Mouse (Mus musculus) liver, embryonic 16.5 days (tissue): ENCODE measurements around the gene Crtc1. TPM values are rescaled to one million over a fixed set of nuclear protein-coding genes. Genes with fewer than 3 reads are reported as not detected.

ENCODE experiments used
- ATAC-seq: fragments of 200-750 bp; cut with Nextera tagmentation; 2 replicates; pipeline ENCODE4 v1.8.0; 2017; ENCODE audit warnings: low read depth, mild to moderate bottlenecking, moderate number of reproducible peaks, moderate library complexity
- H3K27ac ChIP-seq: fragments of 300-500 bp; sonication (generic); 2 replicates; pipeline ENCODE4 v1.5.1; 2014; ENCODE audit warnings: mild to moderate bottlenecking, low read length
- H3K27me3 ChIP-seq: fragments of 300-500 bp; sonication (generic); 2 replicates; pipeline ENCODE4 v1.6.1; 2014; ENCODE audit warnings: low read depth, low read length, mixed read lengths; ENCODE audit not compliant: control insufficient read depth, insufficient read depth
- H3K36me3 ChIP-seq: fragments of 300-500 bp; sonication (generic); 2 replicates; pipeline ENCODE4 v1.6.1; 2014; ENCODE audit warnings: mild to moderate bottlenecking; ENCODE audit not compliant: control insufficient read depth, insufficient read depth
- H3K4me1 ChIP-seq: fragments of 300-500 bp; sonication (generic); 2 replicates; pipeline ENCODE4 v1.6.1; 2014; ENCODE audit warnings: low read depth, low read length, mixed read lengths; ENCODE audit not compliant: control insufficient read depth
- H3K4me2 ChIP-seq: fragments of 300-500 bp; sonication (generic); 2 replicates; pipeline ENCODE4 v1.6.1; 2014; ENCODE audit warnings: low read depth, low read length, mixed read lengths
- H3K4me3 ChIP-seq: fragments of 300-500 bp; sonication (generic); 2 replicates; pipeline ENCODE4 v1.5.1; 2014; ENCODE audit warnings: low read depth, mild to moderate bottlenecking, low read length
- H3K9ac ChIP-seq: fragments of 300-500 bp; sonication (generic); 2 replicates; pipeline ENCODE4 v1.6.1; 2014; ENCODE audit warnings: low read depth, low read length
- H3K9me3 ChIP-seq: fragments of 300-500 bp; sonication (generic); replicated peaks from 2 replicates; pipeline ENCODE4 v1.6.1; 2016; ENCODE audit warnings: low read length; ENCODE audit not compliant: control insufficient read depth
- WGBS: fragments of 180-500 bp; shearing (Covaris S2); extraction: QIAGEN DNeasy Blood & Tissue Kit; methylation state at CpG from one replicate; pipeline ENCODE4 v1.1.7; 2014; ENCODE audit not compliant: insufficient replicate concordance; 5-methylcytosine and 5-hydroxymethylcytosine counted together
- polyA plus RNA-seq: library from polyadenylated mRNA; unstranded; fragments of >200 nt; fragmentation: Nextera tagmentation; extraction: Ambion mirVana; gene quantifications from 2 replicates; pipeline ENCODE4 v1.2.1, GENCODE M21; 2015

Crtc1 gene
- polyA plus RNA-seq: 3.4 and 3.9 TPM in 2 replicates

DNA sequence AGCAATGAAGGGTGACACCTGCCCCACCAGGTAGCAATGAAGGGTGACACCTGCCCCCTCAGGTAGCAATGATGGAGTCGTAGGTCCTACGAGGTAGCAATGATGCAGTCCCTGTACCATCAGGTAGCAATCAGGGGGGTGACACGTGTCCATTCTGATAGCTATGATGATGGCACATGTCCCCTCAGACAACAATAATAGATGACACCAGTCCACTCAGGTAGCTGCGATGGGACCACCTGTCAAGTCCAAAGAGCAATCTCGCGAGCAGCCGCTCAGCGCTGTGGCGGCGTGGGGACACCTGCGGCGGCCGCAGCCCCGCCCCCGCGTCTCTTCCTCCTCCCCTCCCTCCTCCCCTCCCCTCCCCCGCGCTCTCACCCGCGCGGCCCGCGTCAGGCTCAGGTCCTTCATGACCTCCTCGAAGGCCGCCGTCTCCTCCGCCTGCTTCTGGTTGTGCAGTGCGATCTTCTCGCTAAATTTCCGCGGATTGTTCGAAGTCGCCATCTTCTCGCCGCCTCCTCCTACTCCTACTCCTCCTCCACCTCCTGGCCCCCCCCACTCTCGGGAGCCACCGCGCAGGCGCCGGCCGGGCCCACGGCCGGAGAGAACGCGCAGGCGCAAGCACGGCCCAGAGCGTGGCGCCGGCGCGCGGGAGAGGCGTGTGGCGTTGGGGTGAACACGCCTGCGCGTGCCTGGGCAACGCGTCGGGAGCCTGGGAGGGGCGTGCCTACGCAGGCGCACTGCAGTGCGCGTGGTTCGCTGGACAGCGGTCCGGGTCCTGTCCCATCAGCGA is at the start of gene Crtc1:
TSS of gene Crtc1 (minus strand) at position 525 of the 793 bp plus-strand sequence.
- H3K36me3 ChIP-seq: no peaks in the 10 kb centered on the region
- H3K9me3 ChIP-seq: no peaks in the 10 kb centered on the region
- H3K27ac ChIP-seq: peak within 1 kb of the TSS; percentile 64
- peak within 1 kb of the TSS; percentile 75 for H3K4me3 ChIP-seq
- WGBS: under 1% methylated on average over 61 of the region's 70 CpGs
- no peaks in the 10 kb centered on the region for H3K27me3 ChIP-seq
- peak; percentile 98 for ATAC-seq
- H3K4me1 ChIP-seq: peaks cover 23% of the 10 kb centered on the region
- peak within 1 kb of the TSS; percentile 72 for H3K9ac ChIP-seq
- peak within 1 kb of the TSS; percentile 97 for H3K4me2 ChIP-seq

DNA sequence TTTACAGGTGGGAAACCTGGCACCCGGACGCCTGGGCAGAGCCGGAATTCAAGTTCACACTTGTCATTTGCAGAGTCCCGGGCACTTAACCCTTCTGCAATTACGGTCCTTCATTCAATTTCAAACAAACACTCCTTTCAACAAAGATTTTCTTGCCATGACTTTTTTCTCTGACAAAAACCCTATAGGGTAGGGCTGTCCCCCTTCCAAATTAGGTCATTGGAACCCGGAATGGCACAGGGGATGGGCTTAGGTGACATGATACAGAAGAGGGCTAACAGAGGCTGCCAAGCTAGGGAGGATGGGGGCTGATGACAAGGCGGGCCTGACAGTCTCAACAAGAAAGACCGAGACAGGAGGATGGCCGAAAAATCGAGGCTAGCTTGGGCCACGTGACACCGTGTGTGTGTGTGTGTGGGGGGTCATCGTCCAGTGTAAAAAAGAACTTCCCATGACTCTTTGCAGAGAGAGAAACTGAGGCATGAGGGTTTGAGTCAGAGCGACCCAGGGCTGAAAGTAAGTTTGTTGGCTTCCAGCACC is 49.6 kb upstream of the Crtc1 start:
- Histone ChIP-seq H3K4me2 (peak overlapping the region; percentile 43), H3K4me3 (peak overlapping the region; percentile 33), H3K27ac (no peak overlapping the region), H3K9ac (no peak overlapping the region), H3K36me3 (no peaks in the 10 kb centered on the region), H3K9me3 (no peaks in the 10 kb centered on the region), H3K27me3 (peaks cover 100% of the 10 kb centered on the region), H3K4me1 (peaks cover 23% of the 10 kb centered on the region)
- WGBS: 3% methylated on average over 14 of the region's 14 CpGs
- no peak for ATAC-seq

DNA sequence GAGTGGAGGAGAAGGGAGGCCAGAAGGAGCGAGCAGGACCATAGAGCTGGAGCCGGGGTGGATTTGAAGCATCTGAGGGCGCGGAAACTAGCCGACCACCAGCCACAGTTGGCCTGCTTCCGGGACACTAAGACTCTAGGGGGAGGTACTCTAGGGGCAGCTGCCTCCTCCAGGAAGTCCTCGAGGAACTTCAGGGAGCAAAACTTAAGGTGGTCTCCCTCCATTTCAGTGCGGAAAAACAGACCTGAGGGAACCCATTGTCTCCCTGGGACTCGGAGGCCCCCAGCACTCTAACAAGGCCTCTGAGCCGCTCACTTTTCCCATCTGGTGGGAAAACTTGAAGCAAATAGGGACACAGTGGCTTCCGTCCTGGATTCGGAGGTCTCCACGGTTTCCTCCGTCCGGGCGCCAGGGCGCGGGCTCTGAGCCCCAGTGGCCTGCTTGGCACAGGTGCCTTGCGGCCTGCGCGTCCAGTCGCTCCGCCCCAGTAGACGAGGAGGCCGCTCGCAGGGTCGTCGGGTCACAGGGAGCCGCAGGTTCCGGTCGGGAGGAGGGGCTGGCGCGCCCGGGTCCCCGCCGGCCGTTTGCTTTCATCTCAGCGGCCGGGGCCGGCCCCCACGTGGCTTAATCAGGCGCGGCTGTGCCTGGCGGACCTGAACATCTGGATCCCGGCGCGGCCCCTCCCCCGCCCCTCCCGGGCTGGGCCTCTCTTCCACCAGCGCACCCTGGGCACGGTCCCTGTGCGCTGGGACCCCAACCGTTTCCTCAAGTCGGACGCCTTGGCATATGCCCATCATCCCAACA is 48.8 kb upstream of the Crtc1 start:
- ATAC-seq: peak; percentile 11; the same call in 1 of the 2 replicates
- no peaks in the 10 kb centered on the region for H3K36me3 ChIP-seq
- H3K4me3 ChIP-seq: peak overlapping the region; percentile 26
- no peak overlapping the region for H3K9ac ChIP-seq
- H3K4me1 ChIP-seq: peaks cover 22% of the 10 kb centered on the region
- H3K4me2 ChIP-seq: peak overlapping the region; percentile 43
- no peak overlapping the region for H3K27ac ChIP-seq
- no peaks in the 10 kb centered on the region for H3K9me3 ChIP-seq
- H3K27me3 ChIP-seq: peaks cover 93% of the 10 kb centered on the region
- 2% methylated on average over 55 of the region's 55 CpGs for WGBS

DNA sequence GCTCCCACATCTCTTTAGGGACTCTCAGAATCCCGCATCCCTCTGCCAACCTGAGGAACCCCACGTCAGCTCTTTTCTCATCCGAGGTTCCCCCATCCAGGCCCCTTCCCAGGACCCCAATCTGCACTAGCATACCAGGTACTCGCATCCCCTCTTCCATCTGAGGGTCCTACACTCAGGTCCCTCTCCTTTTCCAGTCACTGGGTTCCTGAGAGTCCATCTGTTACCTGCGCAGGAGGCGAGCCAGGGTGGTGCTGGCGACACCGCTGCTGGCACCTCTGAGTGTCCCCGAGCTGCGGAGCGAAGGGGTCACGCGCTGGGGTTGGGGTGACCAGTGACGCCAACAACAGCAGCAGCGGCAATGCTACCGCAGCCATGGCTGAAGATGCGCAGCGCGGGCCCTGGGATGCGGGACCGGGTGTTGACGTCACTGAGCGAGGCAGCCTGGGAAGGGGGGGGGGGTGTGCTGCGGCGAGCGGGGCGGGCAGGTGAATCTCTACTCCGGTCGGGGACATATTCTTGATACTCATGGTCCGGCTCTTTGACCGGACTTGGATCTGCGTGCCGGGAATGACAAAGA is 47.7 kb upstream of the Crtc1 start, which contains the start of gene Tmem59l:
TSS of gene Tmem59l (minus strand) at position 418 of the 580 bp plus-strand sequence.
- Histone ChIP-seq H3K9me3 (no peaks in the 10 kb centered on the region), H3K27me3 (peaks cover 89% of the 10 kb centered on the region), H3K4me2 (peak within 1 kb of the TSS; percentile 43), H3K27ac (no peak within 1 kb of the TSS), H3K4me3 (peak within 1 kb of the TSS; percentile 26), H3K36me3 (no peaks in the 10 kb centered on the region), H3K9ac (no peak within 1 kb of the TSS), H3K4me1 (peaks cover 16% of the 10 kb centered on the region)
- 16% methylated on average over 33 of the region's 33 CpGs for whole genome bisulfite sequencing
- no peak for ATAC-seq

DNA sequence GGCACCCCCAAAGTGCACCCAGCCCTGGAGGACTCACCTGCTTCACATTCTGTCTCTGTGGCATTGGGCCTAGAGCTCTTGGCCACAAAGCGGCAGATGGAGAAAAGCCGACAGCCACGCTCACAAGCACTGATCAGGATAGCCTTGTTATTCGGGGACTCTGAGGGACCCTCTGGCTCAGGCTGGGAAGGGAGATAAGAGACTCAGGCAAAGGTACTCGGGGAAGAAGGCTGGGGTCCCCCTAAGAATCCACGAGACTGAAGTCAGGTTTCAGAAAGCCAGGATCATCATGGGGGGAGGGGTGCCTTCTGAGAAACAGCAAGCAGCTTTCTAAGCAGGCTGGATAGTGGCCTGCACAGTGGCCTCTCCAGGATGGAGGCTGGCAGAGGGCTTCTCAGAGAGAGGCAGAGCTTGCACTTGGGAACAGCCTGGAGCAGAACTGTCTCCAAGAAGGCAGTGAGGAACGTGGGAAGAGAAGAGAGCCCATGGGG is 46.9 kb upstream of the Crtc1 start:
- peaks cover 88% of the 10 kb centered on the region for H3K27me3 ChIP-seq
- H3K4me3 ChIP-seq: no peak overlapping the region
- peaks cover 16% of the 10 kb centered on the region for H3K4me1 ChIP-seq
- no peaks in the 10 kb centered on the region for H3K36me3 ChIP-seq
- H3K9ac ChIP-seq: no peak overlapping the region
- no peak for ATAC-seq
- WGBS: 47% methylated on average over 7 of the region's 7 CpGs
- H3K27ac ChIP-seq: no peak overlapping the region
- no peak overlapping the region for H3K4me2 ChIP-seq
- no peaks in the 10 kb centered on the region for H3K9me3 ChIP-seq

DNA sequence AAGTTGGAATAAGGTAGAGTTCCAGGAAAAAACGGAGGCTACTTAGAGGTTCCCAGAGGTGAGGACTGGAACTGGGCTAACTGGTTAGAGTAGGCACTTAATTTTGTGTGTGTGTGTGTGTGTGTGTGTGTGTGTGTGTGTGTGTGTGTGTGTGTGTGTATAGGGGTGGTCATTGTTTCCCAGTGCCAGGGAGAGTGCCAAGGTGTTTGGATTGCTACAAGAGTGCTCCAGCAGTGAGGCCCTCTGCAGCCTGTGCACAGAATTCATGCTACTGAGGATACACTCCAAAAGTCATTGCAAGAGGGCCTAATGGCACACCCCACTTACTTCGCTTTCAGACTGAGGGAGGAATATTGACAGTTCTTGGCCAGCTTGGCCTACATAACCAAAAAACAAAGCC is 43.6 kb upstream of the Crtc1 start:
- 54% methylated on average over 2 of the region's 2 CpGs for WGBS
- Histone ChIP-seq H3K4me3 (no peak overlapping the region), H3K4me1 (peaks cover 2% of the 10 kb centered on the region), H3K4me2 (no peak overlapping the region), H3K36me3 (no peaks in the 10 kb centered on the region), H3K27me3 (peaks cover 65% of the 10 kb centered on the region), H3K27ac (no peak overlapping the region), H3K9ac (no peak overlapping the region), H3K9me3 (no peaks in the 10 kb centered on the region)
- no peak for ATAC-seq

DNA sequence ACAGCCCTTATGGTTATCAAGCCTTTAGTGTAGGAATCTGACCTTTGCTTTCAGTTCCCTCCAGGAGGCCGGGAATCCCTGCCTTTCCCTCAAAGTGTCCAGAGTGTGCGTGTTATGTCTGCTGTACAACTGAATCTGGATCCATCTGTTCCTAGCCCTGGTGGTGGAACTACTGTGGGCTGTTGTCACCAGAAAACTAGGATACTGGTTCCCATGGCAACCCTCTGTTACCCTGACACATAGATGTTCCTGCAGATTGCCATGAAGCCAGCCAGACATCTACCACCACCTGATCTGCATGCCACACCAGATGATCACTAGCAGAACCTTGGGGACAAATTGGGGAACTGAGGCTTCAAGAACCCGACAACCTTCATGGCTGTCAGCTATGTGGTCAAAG is 42.5 kb upstream of the Crtc1 start:
- 61% methylated on average over 3 of the region's 3 CpGs for WGBS
- no peak for ATAC-seq
- Histone ChIP-seq H3K4me1 (peaks cover 12% of the 10 kb centered on the region), H3K36me3 (no peaks in the 10 kb centered on the region), H3K27me3 (peaks cover 55% of the 10 kb centered on the region), H3K4me2 (no peak overlapping the region), H3K27ac (no peak overlapping the region), H3K9me3 (no peaks in the 10 kb centered on the region), H3K9ac (no peak overlapping the region), H3K4me3 (no peak overlapping the region)

DNA sequence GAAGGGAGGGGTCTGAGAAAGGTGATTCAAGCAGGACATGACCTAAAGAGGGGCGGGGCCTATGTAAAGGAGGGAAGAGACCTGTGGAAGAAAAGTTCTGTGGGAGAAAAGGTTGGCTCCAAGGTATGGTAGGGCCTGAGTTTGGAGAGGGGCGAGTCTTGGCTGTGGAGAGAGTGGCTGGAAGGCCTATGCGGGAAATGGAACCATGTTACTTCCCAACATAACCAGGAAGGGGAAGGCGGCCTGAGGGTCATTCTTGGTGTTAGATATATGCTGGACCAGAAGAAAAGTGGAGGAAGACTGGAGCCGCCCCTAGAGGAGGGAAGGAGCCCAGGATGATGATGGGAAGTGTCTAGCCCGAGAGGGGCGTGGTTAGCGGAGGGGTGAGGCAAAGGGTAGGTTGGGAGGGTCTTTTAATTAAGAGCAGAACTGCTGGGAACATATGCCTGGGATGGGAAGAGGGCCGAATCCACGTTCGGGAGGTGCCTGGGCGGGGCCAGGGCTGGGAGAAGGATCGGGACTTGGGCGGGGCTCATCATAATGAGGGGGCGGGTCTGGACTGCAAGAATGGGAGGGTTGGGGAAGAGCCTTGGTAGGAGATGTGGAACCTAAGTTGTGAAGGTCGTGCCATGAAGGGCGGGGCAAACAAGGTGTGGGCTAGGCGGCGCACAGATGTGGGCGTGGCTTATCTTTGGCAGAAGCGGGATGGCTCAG is 38.0 kb upstream of the Crtc1 start:
- WGBS: 2% methylated on average over 21 of the region's 21 CpGs
- Histone ChIP-seq H3K4me3 (peak overlapping the region; percentile 80), H3K9ac (no peak overlapping the region; the same call in 1 of the 2 replicates), H3K4me2 (peak overlapping the region; percentile 90), H3K9me3 (no peaks in the 10 kb centered on the region), H3K4me1 (peaks cover 26% of the 10 kb centered on the region), H3K27ac (peak overlapping the region; percentile 74), H3K36me3 (no peaks in the 10 kb centered on the region), H3K27me3 (peaks cover 20% of the 10 kb centered on the region)
- ATAC-seq: peak; percentile 25
